Mouse (Mus musculus) cerebellum, adult 2 months (tissue): Measurements from ENCODE around the gene Fank1.

ENCODE experiments used
- CTCF ChIP-seq: fragments of 200-500 bp; IDR thresholded peaks from 2 replicates; pipeline ENCODE4 v1.5.1; 2011; ENCODE audit warnings: low read depth, mild to moderate bottlenecking, control low read depth, low read length, moderate library complexity, borderline replicate concordance; ENCODE audit not compliant: insufficient read depth
- POLR2A ChIP-seq: fragments of 200-500 bp; IDR thresholded peaks from 2 replicates; pipeline ENCODE4 v1.6.1; 2011; ENCODE audit warnings: low read length, control low read depth, borderline replicate concordance; ENCODE audit not compliant: insufficient read depth

GRCm38 (mm10) chr7:133889986-133890385, 113.3 kb downstream of the Fank1 start:
- TF ChIP-seq CTCF (no peak), POLR2A (no peak)
